Mouse (Mus musculus) cerebellum, adult 2 months (tissue): ENCODE data around the gene Spock1. TPM values are rescaled to one million over a fixed set of nuclear protein-coding genes. Genes with fewer than 3 reads are reported as not detected.

Source experiments
- DNase-seq, 2 experiments: peaks; one replicate each; pipeline ENCODE4 v3.0.0; 2021
- H3K27ac ChIP-seq: fragments of 200-500 bp; 2 replicates; pipeline ENCODE4 v1.5.1; 2012; ENCODE audit warnings: low read length, control low read depth, inconsistent platforms; ENCODE audit not compliant: insufficient read depth
- H3K27me3 ChIP-seq: fragments of 200-500 bp; 2 replicates; pipeline ENCODE4 v1.6.1; 2012; ENCODE audit warnings: inconsistent platforms, mild to moderate bottlenecking, low read length, moderate library complexity; ENCODE audit not compliant: control insufficient read depth, insufficient read depth
- H3K4me1 ChIP-seq: fragments of 200-500 bp; 2 replicates; pipeline ENCODE4 v1.6.1; 2011; ENCODE audit warnings: low read length; ENCODE audit not compliant: control insufficient read depth, insufficient read depth
- H3K4me3 ChIP-seq: fragments of 200-500 bp; replicated peaks from 2 replicates; pipeline ENCODE3; 2011; ENCODE audit warnings: mild to moderate bottlenecking, low read depth, low read length, control low read depth; ENCODE audit not compliant: insufficient read depth
- CTCF ChIP-seq: fragments of 200-500 bp; IDR thresholded peaks from 2 replicates; pipeline ENCODE4 v1.5.1; 2011; ENCODE audit warnings: low read depth, mild to moderate bottlenecking, control low read depth, low read length, moderate library complexity, borderline replicate concordance; ENCODE audit not compliant: insufficient read depth
- POLR2A ChIP-seq: fragments of 200-500 bp; IDR thresholded peaks from 2 replicates; pipeline ENCODE4 v1.6.1; 2011; ENCODE audit warnings: low read length, control low read depth, borderline replicate concordance; ENCODE audit not compliant: insufficient read depth
- WGBS: fragments of 180-500 bp; shearing (Covaris S2); methylation state at CpG from one replicate; pipeline ENCODE4 v1.1.7; 2018; 5-methylcytosine and 5-hydroxymethylcytosine counted together
- polyA plus RNA-seq: library from polyadenylated mRNA; depleted of rRNA; stranded (reverse); fragments of >200 nt; gene quantifications from 2 replicates; pipeline ENCODE4 v1.2.3, GENCODE M21; 2012

Gene Spock1
- polyA plus RNA-seq, 1 experiment, result 144 TPM

DNA sequence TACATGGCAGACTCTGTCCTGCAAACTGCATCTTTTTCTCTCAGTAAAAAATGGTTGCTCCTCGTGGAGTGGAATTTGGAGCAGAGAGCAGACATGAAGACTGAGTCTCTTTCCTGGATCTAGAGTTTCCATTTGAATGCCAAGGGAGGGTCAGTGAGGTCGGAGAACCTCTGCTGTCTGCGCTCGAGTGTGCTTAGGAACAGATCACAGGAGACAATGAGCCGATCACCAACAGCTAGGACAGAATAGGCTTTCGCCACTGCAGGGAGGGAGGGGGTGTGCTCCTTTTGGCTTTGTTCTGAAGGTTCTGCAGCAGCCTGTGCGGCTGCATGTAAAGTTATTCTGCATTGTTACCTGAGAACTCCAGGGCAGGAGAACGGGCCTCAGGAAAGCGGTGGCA, 49.6 kb downstream of the Spock1 start:
- no peak for TF ChIP-seq CTCF
- TF ChIP-seq POLR2A, result no peak
- H3K4me3 ChIP-seq, result no peak overlapping the region

DNA sequence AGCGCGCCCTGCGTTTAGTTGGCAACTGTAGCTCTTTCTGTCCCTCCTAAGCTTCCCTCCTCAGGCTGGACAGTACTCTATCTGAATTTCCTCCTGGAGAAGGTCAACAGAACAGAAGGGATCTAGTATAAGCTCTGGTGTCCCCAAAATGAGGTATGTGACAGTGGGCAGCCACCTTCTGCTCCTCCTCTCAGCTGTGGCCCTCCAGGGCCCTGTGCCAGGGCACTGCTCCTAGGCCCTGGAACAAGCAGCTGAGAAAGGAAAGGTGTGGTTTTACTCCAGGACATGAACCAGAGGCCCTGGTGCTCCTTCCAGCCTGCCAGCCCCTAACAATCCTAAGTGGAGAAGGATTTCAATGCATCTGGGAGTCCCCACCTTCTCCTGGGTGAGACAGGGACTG, 51.1 kb downstream of the Spock1 start:
- peak; percentile 58 to 69 for DNase-seq
- TF ChIP-seq POLR2A, result no peak
- TF ChIP-seq CTCF, result no peak
- no peak overlapping the region for H3K4me3 ChIP-seq
- H3K27ac ChIP-seq, result no peak overlapping the region
- H3K4me1 ChIP-seq, result peaks cover 24% of the 10 kb centered on the region
- H3K27me3 ChIP-seq, result no peaks in the 10 kb centered on the region
- WGBS, result 35% methylated on average over 3 of the region's 3 CpGs

More for the DNA sequence above, 49.6 kb downstream of the Spock1 start:
- 74% methylated on average over 9 of the region's 9 CpGs for WGBS
- H3K4me1 ChIP-seq, result peaks cover 24% of the 10 kb centered on the region
- H3K27ac ChIP-seq, result no peak overlapping the region
- DNase-seq, result no peak
- H3K27me3 ChIP-seq, result no peaks in the 10 kb centered on the region

DNA sequence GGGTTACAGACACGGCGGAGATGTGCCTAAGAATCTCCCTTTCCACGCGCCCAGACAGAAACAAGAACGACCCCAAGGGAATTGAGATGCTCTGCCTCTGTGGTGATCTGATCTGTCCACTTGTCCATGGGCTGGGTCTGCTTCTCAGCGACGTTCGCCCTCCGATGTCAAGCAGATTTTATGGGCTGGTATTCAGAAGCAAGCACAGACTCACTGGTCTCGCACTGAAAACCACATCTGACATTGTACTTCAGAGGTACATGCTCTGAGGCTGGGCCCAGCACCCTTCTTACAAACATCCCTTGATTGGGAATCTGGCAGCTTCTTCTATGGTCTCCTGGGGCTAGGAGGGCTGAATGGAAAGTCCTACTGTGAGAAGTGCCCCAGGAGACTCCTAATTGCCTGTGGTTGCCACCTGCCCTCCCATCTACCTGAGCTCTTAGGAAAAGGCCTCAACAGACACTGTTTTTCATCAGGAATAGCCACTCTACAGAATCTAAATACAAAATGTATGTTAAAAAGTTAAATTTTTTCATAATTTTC, 51.8 kb downstream of the Spock1 start:
- WGBS, result 79% methylated on average over 10 of the region's 10 CpGs
- H3K27ac ChIP-seq, result no peak overlapping the region
- H3K4me3 ChIP-seq, result no peak overlapping the region
- H3K27me3 ChIP-seq, result no peaks in the 10 kb centered on the region
- TF ChIP-seq POLR2A (no peak), CTCF (no peak)
- H3K4me1 ChIP-seq, result peaks cover 24% of the 10 kb centered on the region
- peak in 1 of 2 experiments; percentile 9 for DNase-seq

DNA sequence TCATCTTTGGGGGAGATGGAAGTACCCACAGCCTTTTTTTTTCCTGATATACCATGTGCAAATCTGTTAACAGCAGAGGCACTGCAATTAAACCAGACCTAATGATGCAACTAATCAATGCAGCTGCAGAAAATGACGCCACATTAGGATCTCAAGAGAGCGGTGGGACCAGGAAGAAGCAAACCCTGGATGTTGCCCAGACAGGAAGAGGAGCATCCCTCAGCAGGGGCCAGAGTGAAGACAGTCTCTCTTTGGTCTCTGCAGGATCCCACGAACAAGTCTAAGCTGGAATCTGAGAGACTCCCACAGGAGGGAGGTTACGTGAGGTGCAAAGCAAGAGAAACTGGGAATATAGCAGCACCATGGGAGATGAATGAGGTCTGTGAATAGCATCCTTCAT, 52.4 kb downstream of the Spock1 start:
- peak in 1 of 2 experiments; percentile 9 for DNase-seq
- H3K27ac ChIP-seq, result no peak overlapping the region
- no peaks in the 10 kb centered on the region for H3K27me3 ChIP-seq
- H3K4me3 ChIP-seq, result no peak overlapping the region
- WGBS, result 79% methylated on average over 4 of the region's 4 CpGs
- TF ChIP-seq POLR2A (no peak), CTCF (no peak)
- peaks cover 24% of the 10 kb centered on the region for H3K4me1 ChIP-seq

DNA sequence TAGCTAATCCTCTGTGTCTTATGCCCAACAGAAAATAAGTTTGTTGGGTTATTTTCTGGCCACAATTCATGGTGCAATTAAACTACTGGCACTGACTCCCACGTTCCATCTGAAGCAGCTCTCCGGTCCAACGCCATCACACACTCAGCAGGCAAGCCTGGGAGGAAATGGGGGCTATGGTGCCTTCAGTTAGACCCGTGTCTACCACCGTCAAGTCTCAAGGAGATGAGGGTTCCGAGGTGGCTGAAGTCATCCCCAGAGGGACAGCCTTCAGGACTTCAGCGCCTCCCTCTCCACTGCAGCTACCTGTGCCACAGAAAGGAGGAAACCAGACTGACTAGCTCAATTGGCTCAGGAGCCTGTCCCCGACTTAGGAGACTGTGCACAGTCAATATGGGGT, 53.7 kb downstream of the Spock1 start:
- Histone ChIP-seq H3K27ac (no peak overlapping the region), H3K27me3 (no peaks in the 10 kb centered on the region), H3K4me3 (no peak overlapping the region), H3K4me1 (peaks cover 26% of the 10 kb centered on the region)
- peak in 1 of 2 experiments; percentile 17 for DNase-seq
- WGBS, result 60% methylated on average over 8 of the region's 8 CpGs
- TF ChIP-seq CTCF (no peak), POLR2A (no peak)

DNA sequence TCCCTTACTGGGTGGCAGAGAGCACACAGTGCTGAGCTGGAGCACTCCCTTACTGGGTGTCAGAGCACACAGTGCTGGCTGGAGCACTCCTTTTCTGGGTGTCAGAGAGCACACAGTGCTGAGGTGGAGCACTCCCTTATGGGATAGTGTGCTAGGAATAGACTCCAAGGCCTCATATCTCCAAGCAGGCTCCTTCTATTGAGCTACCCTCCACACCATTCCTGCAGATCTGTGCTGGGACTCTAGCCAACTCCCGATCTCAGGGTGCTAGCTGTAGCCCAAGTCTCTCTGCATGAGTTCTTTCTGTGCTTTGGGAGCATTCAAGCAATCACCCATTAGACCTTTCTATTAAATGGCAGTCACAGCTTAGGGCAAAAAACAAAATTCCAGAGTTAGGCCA, 54.5 kb downstream of the Spock1 start:
- DNase-seq, result peak in 1 of 2 experiments; percentile 16
- H3K4me3 ChIP-seq, result no peak overlapping the region
- no peaks in the 10 kb centered on the region for H3K27me3 ChIP-seq
- H3K27ac ChIP-seq, result no peak overlapping the region
- 31% methylated on average over 1 of the region's 1 CpGs for WGBS
- TF ChIP-seq POLR2A, result no peak
- H3K4me1 ChIP-seq, result peaks cover 32% of the 10 kb centered on the region

DNA sequence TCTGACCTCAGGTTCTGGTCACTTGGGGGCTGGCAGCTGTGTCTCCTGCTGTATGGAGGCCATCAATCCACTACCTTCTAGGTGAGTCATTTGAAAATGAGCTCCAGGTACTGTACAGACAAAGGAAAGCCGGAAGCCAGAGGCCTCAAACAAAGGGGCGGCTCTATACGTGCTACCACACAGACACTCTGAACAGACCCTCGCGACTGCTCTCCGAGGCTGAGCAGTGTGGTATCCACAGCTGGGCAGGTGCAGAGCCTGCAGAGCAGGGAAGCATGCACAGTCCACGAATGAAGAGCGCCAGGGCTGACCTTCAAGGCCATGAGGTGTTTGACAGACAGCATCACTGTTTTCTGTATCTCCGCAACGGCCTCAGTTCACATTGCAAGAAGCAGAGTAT, 55.0 kb downstream of the Spock1 start:
- WGBS, result 92% methylated on average over 10 of the region's 10 CpGs
- no peak for TF ChIP-seq CTCF
- TF ChIP-seq POLR2A, result no peak
- Histone ChIP-seq H3K27ac (no peak overlapping the region), H3K27me3 (no peaks in the 10 kb centered on the region), H3K4me1 (peaks cover 33% of the 10 kb centered on the region), H3K4me3 (no peak overlapping the region)
- peak in 1 of 2 experiments; percentile 9 for DNase-seq

DNA sequence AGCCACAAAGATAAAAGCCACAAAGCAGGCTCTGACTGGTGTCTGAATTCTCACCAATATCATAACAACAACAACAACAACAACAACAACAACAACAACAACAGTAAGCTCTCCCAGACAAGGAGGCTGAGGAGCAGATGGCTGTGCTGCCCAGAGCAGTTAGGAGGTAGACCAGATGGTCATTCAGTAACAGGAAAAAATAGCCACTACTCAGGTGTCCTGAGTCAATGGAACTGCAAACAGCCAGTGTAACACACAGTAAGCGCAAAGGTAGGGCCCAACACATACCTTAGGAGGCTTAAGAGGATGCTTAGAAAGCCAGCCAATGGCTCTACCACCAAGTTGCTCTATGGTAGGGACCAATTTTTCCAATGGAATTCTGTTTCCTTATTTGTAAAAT, 59.2 kb downstream of the Spock1 start:
- H3K27me3 ChIP-seq, result no peaks in the 10 kb centered on the region
- 40% methylated on average over 1 of the region's 1 CpGs for WGBS
- no peak overlapping the region for H3K4me3 ChIP-seq
- TF ChIP-seq POLR2A (no peak), CTCF (no peak)
- H3K4me1 ChIP-seq, result peaks cover 25% of the 10 kb centered on the region; the same call in 1 of the 2 replicates
- peak; percentile 37 to 76 for DNase-seq
- no peak overlapping the region for H3K27ac ChIP-seq

DNA sequence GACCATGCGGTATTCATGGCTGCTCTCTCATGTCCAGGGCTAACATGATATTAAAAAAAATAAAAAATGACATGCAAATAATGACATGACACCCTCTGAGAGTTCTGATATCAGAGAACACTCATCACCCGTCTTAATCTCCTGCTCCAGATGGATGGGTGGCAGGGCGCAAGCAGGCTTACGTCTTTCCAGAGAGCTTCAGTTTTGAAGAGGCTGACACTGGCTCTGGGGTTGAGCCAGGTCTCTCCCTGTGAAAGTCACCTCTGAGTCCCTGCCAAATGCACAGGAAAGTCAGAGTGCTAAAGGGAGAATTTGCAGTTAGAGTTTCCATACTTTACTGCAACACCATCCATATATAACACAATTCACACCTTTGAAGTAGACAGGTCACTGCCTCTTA, 61.0 kb downstream of the Spock1 start:
- DNase-seq, result peak; percentile 68 to 83
- TF ChIP-seq CTCF (no peak), POLR2A (no peak)
- Histone ChIP-seq H3K4me1 (peaks cover 29% of the 10 kb centered on the region; the same call in 1 of the 2 replicates), H3K27ac (no peak overlapping the region), H3K4me3 (no peak overlapping the region), H3K27me3 (no peaks in the 10 kb centered on the region)
- 32% methylated on average over 4 of the region's 4 CpGs for WGBS
